Mouse (Mus musculus): ENCODE measurements around the gene Syt2. TPM values are rescaled to one million over a fixed set of nuclear protein-coding genes. Genes with fewer than 3 reads are reported as not detected.

Gene Syt2
- polyA plus RNA-seq, 1 experiment, result 0.01 TPM

GRCm38 (mm10) chr1:134796536-134796935 is 150.1 kb downstream of the Syt2 start:
- Histone ChIP-seq H3K4me1 (ENCODE audit: control insufficient read depth) (no peaks in the 10 kb centered on the region), H3K9me3 (ENCODE audit: control insufficient read depth, low read length) (no peaks in the 10 kb centered on the region), H3K36me3 (ENCODE audit: control insufficient read depth) (no peaks in the 10 kb centered on the region), H3K27me3 (ENCODE audit: control insufficient read depth) (no peaks in the 10 kb centered on the region), H3K4me3 (replicated peaks) (no peak overlapping the region)
- no peak for TF ChIP-seq TAL1 (IDR thresholded peaks at IDR 0.05; ENCODE audit: low read length)
- no peak for TF ChIP-seq GATA1 (IDR thresholded peaks at IDR 0.05; ENCODE audit: low read length)

GRCm38 (mm10) chr1:134801758-134802157 is 155.3 kb downstream of the Syt2 start:
- no peaks in the 10 kb centered on the region for H3K4me1 ChIP-seq (ENCODE audit: control insufficient read depth)
- H3K4me3 ChIP-seq (replicated peaks), result no peak overlapping the region
- TF ChIP-seq TAL1 (IDR thresholded peaks at IDR 0.05; ENCODE audit: low read length) (no peak), GATA1 (IDR thresholded peaks at IDR 0.05; ENCODE audit: low read length) (no peak)
- H3K36me3 ChIP-seq (ENCODE audit: control insufficient read depth), result no peaks in the 10 kb centered on the region
- no peaks in the 10 kb centered on the region for H3K9me3 ChIP-seq (ENCODE audit: control insufficient read depth, low read length)
- no peaks in the 10 kb centered on the region for H3K27me3 ChIP-seq (ENCODE audit: control insufficient read depth)

- Histone ChIP-seq H3K36me3 (ENCODE audit: control insufficient read depth) (no peaks in the 10 kb centered on the region), H3K4me3 (replicated peaks) (no peak overlapping the region), H3K4me1 (ENCODE audit: control insufficient read depth) (peaks cover 3% of the 10 kb centered on the region), H3K27me3 (ENCODE audit: control insufficient read depth) (no peaks in the 10 kb centered on the region), H3K9me3 (ENCODE audit: control insufficient read depth, low read length) (no peaks in the 10 kb centered on the region)
- no peak for TF ChIP-seq TAL1 (IDR thresholded peaks at IDR 0.05; ENCODE audit: low read length)
- no peak for TF ChIP-seq GATA1 (IDR thresholded peaks at IDR 0.05; ENCODE audit: low read length)
These were observed 157.0 kb downstream of the Syt2 start for GRCm38 (mm10) chr1:134803286-134804117.

- TF ChIP-seq TAL1 (IDR thresholded peaks at IDR 0.05; ENCODE audit: low read length) (no peak), GATA1 (IDR thresholded peaks at IDR 0.05; ENCODE audit: low read length) (no peak)
- Histone ChIP-seq H3K9me3 (ENCODE audit: control insufficient read depth, low read length) (no peaks in the 10 kb centered on the region), H3K4me1 (ENCODE audit: control insufficient read depth) (peaks cover 4% of the 10 kb centered on the region), H3K27me3 (ENCODE audit: control insufficient read depth) (no peaks in the 10 kb centered on the region), H3K36me3 (ENCODE audit: control insufficient read depth) (no peaks in the 10 kb centered on the region), H3K4me3 (replicated peaks) (no peak overlapping the region)
These were observed 157.9 kb downstream of the Syt2 start for GRCm38 (mm10) chr1:134804373-134804772.

- H3K27me3 ChIP-seq (ENCODE audit: control insufficient read depth), result no peaks in the 10 kb centered on the region
- H3K36me3 ChIP-seq (ENCODE audit: control insufficient read depth), result no peaks in the 10 kb centered on the region
- no peak overlapping the region for H3K4me3 ChIP-seq (replicated peaks)
- no peak for TF ChIP-seq TAL1 (IDR thresholded peaks at IDR 0.05; ENCODE audit: low read length)
- TF ChIP-seq GATA1 (IDR thresholded peaks at IDR 0.05; ENCODE audit: low read length), result no peak
- H3K9me3 ChIP-seq (ENCODE audit: control insufficient read depth, low read length), result no peaks in the 10 kb centered on the region
- H3K4me1 ChIP-seq (ENCODE audit: control insufficient read depth), result peaks cover 4% of the 10 kb centered on the region
These were observed 159.0 kb downstream of the Syt2 start for GRCm38 (mm10) chr1:134805471-134805870.

Other genes with a start within 250 kb of the Syt2 start
- gene Cyb5r1, start 241.1 kb upstream of the Syt2 start, polyA plus RNA-seq (2012), result 3.2 and 3.7 TPM in 2 replicates
- gene Adipor1, start 231.3 kb upstream of the Syt2 start, polyA plus RNA-seq (2012), result 58.2 and 72.8 TPM in 2 replicates
- gene Klhl12, start 191.1 kb upstream of the Syt2 start, polyA plus RNA-seq (2012), result 0.63 and 1.1 TPM in 2 replicates
- gene Rabif, start 152.0 kb upstream of the Syt2 start, polyA plus RNA-seq (2012), result 0.37 and 0.42 TPM in 2 replicates
- gene Mgat4e, start 97.0 kb upstream of the Syt2 start, polyA plus RNA-seq (2012), result not detected in 2 replicates
- gene Kdm5b, start 86.5 kb upstream of the Syt2 start, polyA plus RNA-seq (2012), result 0.01 and 0.05 TPM in 2 replicates

Measured in erythroblast, embryonic 14.5 days (primary cell).